Mouse (Mus musculus): ENCODE data around the gene Disp3. TPM values are rescaled to one million over a fixed set of nuclear protein-coding genes. Genes with fewer than 3 reads are reported as not detected.

Disp3 gene
- polyA plus RNA-seq (2012; rRNA removed) = 25.2 and 28.4 TPM in 2 replicates

GRCm38 (mm10) chr4:148287476-148288054 lies at the start of gene Disp3:
Gene Disp3, minus strand, starts transcription at chr4:148287965.
- DNase-seq (ENCODE audit: low read depth) = no peak
- peak; percentile 70; the same call in 1 of the 2 replicates for TF ChIP-seq POLR2A (IDR thresholded peaks at IDR 0.05; ENCODE audit: borderline replicate concordance, extremely low read depth, insufficient read depth, insufficient read length, poor library complexity, severe bottlenecking)
- no peak for TF ChIP-seq CTCF (IDR thresholded peaks at IDR 0.05; ENCODE audit: borderline replicate concordance, extremely low read depth, insufficient read depth, insufficient read length)

GRCm38 (mm10) chr4:148330269-148330668 lies 42.5 kb upstream of the Disp3 start:
- TF ChIP-seq POLR2A (IDR thresholded peaks at IDR 0.05; ENCODE audit: borderline replicate concordance, extremely low read depth, insufficient read depth, insufficient read length, poor library complexity, severe bottlenecking) (no peak), CTCF (IDR thresholded peaks at IDR 0.05; ENCODE audit: borderline replicate concordance, extremely low read depth, insufficient read depth, insufficient read length) (no peak)
- DNase-seq (ENCODE audit: low read depth) = no peak

GRCm38 (mm10) chr4:148329431-148329830 lies 41.7 kb upstream of the Disp3 start:
- DNase-seq (ENCODE audit: low read depth) = peak; percentile 52
- TF ChIP-seq CTCF (IDR thresholded peaks at IDR 0.05; ENCODE audit: borderline replicate concordance, extremely low read depth, insufficient read depth, insufficient read length) = no peak
- TF ChIP-seq POLR2A (IDR thresholded peaks at IDR 0.05; ENCODE audit: borderline replicate concordance, extremely low read depth, insufficient read depth, insufficient read length, poor library complexity, severe bottlenecking) = no peak

- TF ChIP-seq POLR2A (IDR thresholded peaks at IDR 0.05; ENCODE audit: borderline replicate concordance, extremely low read depth, insufficient read depth, insufficient read length, poor library complexity, severe bottlenecking) (no peak), CTCF (IDR thresholded peaks at IDR 0.05; ENCODE audit: borderline replicate concordance, extremely low read depth, insufficient read depth, insufficient read length) (no peak)
- DNase-seq (ENCODE audit: low read depth) = no peak
Observed at GRCm38 (mm10) chr4:148328237-148328636, 40.5 kb upstream of the Disp3 start.

GRCm38 (mm10) chr4:148327266-148327997 lies 39.7 kb upstream of the Disp3 start:
- DNase-seq (ENCODE audit: low read depth) = peak; percentile 96
- TF ChIP-seq CTCF (IDR thresholded peaks at IDR 0.05; ENCODE audit: borderline replicate concordance, extremely low read depth, insufficient read depth, insufficient read length) (no peak), POLR2A (IDR thresholded peaks at IDR 0.05; ENCODE audit: borderline replicate concordance, extremely low read depth, insufficient read depth, insufficient read length, poor library complexity, severe bottlenecking) (no peak)

- TF ChIP-seq POLR2A (IDR thresholded peaks at IDR 0.05; ENCODE audit: borderline replicate concordance, extremely low read depth, insufficient read depth, insufficient read length, poor library complexity, severe bottlenecking) = no peak
- no peak for TF ChIP-seq CTCF (IDR thresholded peaks at IDR 0.05; ENCODE audit: borderline replicate concordance, extremely low read depth, insufficient read depth, insufficient read length)
- no peak for DNase-seq (ENCODE audit: low read depth)
Observed at GRCm38 (mm10) chr4:148326791-148327190, 39.0 kb upstream of the Disp3 start.

- TF ChIP-seq POLR2A (IDR thresholded peaks at IDR 0.05; ENCODE audit: borderline replicate concordance, extremely low read depth, insufficient read depth, insufficient read length, poor library complexity, severe bottlenecking) = no peak
- TF ChIP-seq CTCF (IDR thresholded peaks at IDR 0.05; ENCODE audit: borderline replicate concordance, extremely low read depth, insufficient read depth, insufficient read length) = no peak
- no peak for DNase-seq (ENCODE audit: low read depth)
Observed at GRCm38 (mm10) chr4:148325951-148326350, 38.2 kb upstream of the Disp3 start.

- no peak for TF ChIP-seq POLR2A (IDR thresholded peaks at IDR 0.05; ENCODE audit: borderline replicate concordance, extremely low read depth, insufficient read depth, insufficient read length, poor library complexity, severe bottlenecking)
- TF ChIP-seq CTCF (IDR thresholded peaks at IDR 0.05; ENCODE audit: borderline replicate concordance, extremely low read depth, insufficient read depth, insufficient read length) = no peak
- peak; percentile 68 for DNase-seq (ENCODE audit: low read depth)
Observed at GRCm38 (mm10) chr4:148325057-148325456, 37.3 kb upstream of the Disp3 start.

- DNase-seq (ENCODE audit: low read depth) = peak; percentile 59
- no peak for TF ChIP-seq POLR2A (IDR thresholded peaks at IDR 0.05; ENCODE audit: borderline replicate concordance, extremely low read depth, insufficient read depth, insufficient read length, poor library complexity, severe bottlenecking)
- TF ChIP-seq CTCF (IDR thresholded peaks at IDR 0.05; ENCODE audit: borderline replicate concordance, extremely low read depth, insufficient read depth, insufficient read length) = no peak
Observed at GRCm38 (mm10) chr4:148322152-148322551, 34.4 kb upstream of the Disp3 start.

GRCm38 (mm10) chr4:148319366-148319765 lies 31.6 kb upstream of the Disp3 start:
- TF ChIP-seq POLR2A (IDR thresholded peaks at IDR 0.05; ENCODE audit: borderline replicate concordance, extremely low read depth, insufficient read depth, insufficient read length, poor library complexity, severe bottlenecking) = no peak
- peak; percentile 58 for DNase-seq (ENCODE audit: low read depth)

- no peak for TF ChIP-seq CTCF (IDR thresholded peaks at IDR 0.05; ENCODE audit: borderline replicate concordance, extremely low read depth, insufficient read depth, insufficient read length)
- DNase-seq (ENCODE audit: low read depth) = peak; percentile 45
Observed at GRCm38 (mm10) chr4:148315377-148316175, 27.8 kb upstream of the Disp3 start.

Data from brain, embryonic 14.5 days (tissue).